Mouse (Mus musculus) limb, embryonic 14.5 days (tissue): ENCODE measurements around the gene Krt23. TPM values are rescaled to one million over a fixed set of nuclear protein-coding genes. Genes with fewer than 3 reads are reported as not detected.

Experiments
- ATAC-seq: fragments of 200-750 bp; cut with Nextera tagmentation; 2 replicates; pipeline ENCODE4 v1.8.0; 2017; ENCODE audit warnings: low read depth, moderate number of reproducible peaks, moderate TSS enrichment; ENCODE audit not compliant: low FRiP score
- DNase-seq: peaks from one replicate; pipeline ENCODE4 v3.0.0-alpha.2; 2015; ENCODE audit warnings: low spot score
- H3K27ac ChIP-seq: fragments of 300-500 bp; sonication (generic); replicated peaks from 2 replicates; pipeline ENCODE4 v1.5.1; 2014; ENCODE audit warnings: low read depth, mild to moderate bottlenecking, low read length, moderate library complexity, mixed read lengths
- H3K27me3 ChIP-seq: fragments of 300-500 bp; sonication (generic); 2 replicates; pipeline ENCODE4 v1.6.1; 2014; ENCODE audit warnings: low read length, mixed read lengths; ENCODE audit not compliant: control insufficient read depth, insufficient read depth
- H3K36me3 ChIP-seq: fragments of 300-500 bp; sonication (generic); 2 replicates; pipeline ENCODE4 v1.6.1; 2014; ENCODE audit warnings: mild to moderate bottlenecking, low read length, moderate library complexity, mixed read lengths; ENCODE audit not compliant: control insufficient read depth, insufficient read depth
- H3K4me1 ChIP-seq: fragments of 300-500 bp; sonication (generic); 2 replicates; pipeline ENCODE4 v1.6.1; 2014; ENCODE audit warnings: antibody characterized with exemption, low read length, mixed read lengths; ENCODE audit not compliant: control insufficient read depth, insufficient read depth
- H3K4me2 ChIP-seq: fragments of 300-500 bp; sonication (generic); replicated peaks from 2 replicates; pipeline ENCODE4 v1.6.1; 2014; ENCODE audit warnings: low read depth, mild to moderate bottlenecking, low read length, moderate library complexity; ENCODE audit not compliant: severe bottlenecking
- H3K4me3 ChIP-seq: fragments of 300-500 bp; sonication (generic); replicated peaks from 2 replicates; pipeline ENCODE4 v1.5.1; 2014; ENCODE audit warnings: low read length
- H3K9ac ChIP-seq: fragments of 300-500 bp; sonication (generic); 2 replicates; pipeline ENCODE4 v1.6.1; 2014; ENCODE audit warnings: mild to moderate bottlenecking, low read depth, low read length, moderate library complexity; ENCODE audit not compliant: severe bottlenecking
- H3K9me3 ChIP-seq: fragments of 300-500 bp; sonication (generic); 2 replicates; pipeline ENCODE4 v1.6.1; 2016; ENCODE audit warnings: low read length; ENCODE audit not compliant: control insufficient read depth
- POLR2A ChIP-seq: fragments of 200-500 bp; IDR thresholded peaks from 2 replicates; pipeline ENCODE4 v1.8.0; 2012; ENCODE audit warnings: inconsistent platforms, mild to moderate bottlenecking, moderate library complexity, borderline replicate concordance; ENCODE audit not compliant: insufficient read depth, insufficient read length; ENCODE audit errors: extremely low read depth
- WGBS: fragments of 180-500 bp; shearing (Covaris S2); extraction: QIAGEN DNeasy Blood & Tissue Kit; methylation state at CpG from one replicate; pipeline ENCODE4 v1.1.7; 2014; 5-methylcytosine and 5-hydroxymethylcytosine counted together
- polyA plus RNA-seq, 2 experiments: library from polyadenylated mRNA; depleted of rRNA in 1 of 2; stranded (reverse) in 1 of 2; unstranded in 1 of 2; fragments of >200 nt; fragmentation: Nextera tagmentation in 1 of 2; extraction: Ambion mirVana in 1 of 2; gene quantifications; 2 replicates each; pipeline versions ENCODE4 v1.2.1 to v1.2.3; 2012 to 2014

Krt23 gene
- polyA plus RNA-seq, 2 experiments, result 1.2 to 3.7 TPM

DNA sequence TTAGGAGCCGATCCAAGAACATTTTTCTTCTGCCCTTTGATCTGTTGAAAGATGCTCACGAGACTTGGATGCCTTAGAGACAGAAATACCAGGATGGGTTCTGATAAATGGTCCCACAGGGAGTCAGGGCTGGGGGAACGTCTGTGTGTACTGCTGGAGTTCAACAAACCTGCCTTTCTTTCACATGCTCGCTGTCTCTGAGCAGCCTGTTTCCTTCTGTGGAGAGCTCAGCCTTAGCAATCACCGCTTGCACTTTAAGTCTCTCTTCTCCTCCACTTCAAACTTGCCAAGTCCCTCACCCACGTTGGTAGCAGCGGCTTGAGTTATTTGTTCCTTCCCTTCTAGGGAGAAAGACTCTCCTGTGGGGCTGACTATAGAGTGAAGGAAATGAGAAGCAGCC lies 26.6 kb downstream of the Krt23 start:
- ATAC-seq, result no peak
- H3K36me3 ChIP-seq, result no peaks in the 10 kb centered on the region
- H3K4me1 ChIP-seq, result no peaks in the 10 kb centered on the region
- WGBS, result 19% methylated on average over 7 of the region's 7 CpGs
- no peak overlapping the region for H3K9ac ChIP-seq
- no peak overlapping the region for H3K4me2 ChIP-seq
- H3K4me3 ChIP-seq, result no peak overlapping the region
- H3K27me3 ChIP-seq, result no peaks in the 10 kb centered on the region
- no peak overlapping the region for H3K27ac ChIP-seq
- no peak for DNase-seq
- no peaks in the 10 kb centered on the region for H3K9me3 ChIP-seq
- no peak for TF ChIP-seq POLR2A

- Histone ChIP-seq H3K36me3 (no peaks in the 10 kb centered on the region), H3K4me2 (no peak overlapping the region), H3K9me3 (no peaks in the 10 kb centered on the region), H3K27me3 (no peaks in the 10 kb centered on the region), H3K4me1 (no peaks in the 10 kb centered on the region), H3K4me3 (no peak overlapping the region), H3K27ac (no peak overlapping the region), H3K9ac (no peak overlapping the region)
- peak; percentile 84 for DNase-seq
- TF ChIP-seq POLR2A, result no peak
- WGBS, result 3% methylated on average over 5 of the region's 5 CpGs
- no peak for ATAC-seq
Observed at GRCm38 (mm10) chr11:99464836-99465235, 28.1 kb downstream of the Krt23 start.

- no peak for ATAC-seq
- H3K9me3 ChIP-seq, result no peaks in the 10 kb centered on the region
- no peak overlapping the region for H3K4me3 ChIP-seq
- H3K27ac ChIP-seq, result no peak overlapping the region
- H3K4me1 ChIP-seq, result no peaks in the 10 kb centered on the region
- H3K9ac ChIP-seq, result no peak overlapping the region
- no peaks in the 10 kb centered on the region for H3K36me3 ChIP-seq
- TF ChIP-seq POLR2A, result no peak
- no peaks in the 10 kb centered on the region for H3K27me3 ChIP-seq
- 12% methylated on average over 8 of the region's 8 CpGs for WGBS
- H3K4me2 ChIP-seq, result no peak overlapping the region
- peak; percentile 77 for DNase-seq
Observed at GRCm38 (mm10) chr11:99463155-99463554, 29.8 kb downstream of the Krt23 start.

GRCm38 (mm10) chr11:99461736-99462135 lies 31.2 kb downstream of the Krt23 start:
- Histone ChIP-seq H3K4me3 (no peak overlapping the region), H3K4me1 (no peaks in the 10 kb centered on the region)
- TF ChIP-seq POLR2A, result no peak

GRCm38 (mm10) chr11:99458887-99459286 lies 34.0 kb downstream of the Krt23 start:
- H3K4me2 ChIP-seq, result no peak overlapping the region
- no peak overlapping the region for H3K9ac ChIP-seq
- H3K27me3 ChIP-seq, result no peaks in the 10 kb centered on the region
- no peaks in the 10 kb centered on the region for H3K36me3 ChIP-seq
- H3K4me1 ChIP-seq, result no peaks in the 10 kb centered on the region
- WGBS, result 67% methylated on average over 7 of the region's 7 CpGs
- DNase-seq (no peak), ATAC-seq (no peak)
- no peak for TF ChIP-seq POLR2A
- no peak overlapping the region for H3K4me3 ChIP-seq
- H3K27ac ChIP-seq, result no peak overlapping the region
- no peaks in the 10 kb centered on the region for H3K9me3 ChIP-seq

More at GRCm38 (mm10) chr11:99461736-99462135, 31.2 kb downstream of the Krt23 start:
- no peak for ATAC-seq
- H3K27me3 ChIP-seq, result no peaks in the 10 kb centered on the region
- no peak overlapping the region for H3K4me2 ChIP-seq
- H3K9ac ChIP-seq, result no peak overlapping the region
- no peaks in the 10 kb centered on the region for H3K36me3 ChIP-seq
- 60% methylated on average over 7 of the region's 7 CpGs for WGBS
- no peak overlapping the region for H3K27ac ChIP-seq
- no peaks in the 10 kb centered on the region for H3K9me3 ChIP-seq
- DNase-seq, result no peak

- Histone ChIP-seq H3K4me3 (no peak overlapping the region), H3K4me1 (no peaks in the 10 kb centered on the region), H3K9me3 (no peaks in the 10 kb centered on the region), H3K9ac (no peak overlapping the region), H3K36me3 (no peaks in the 10 kb centered on the region), H3K27me3 (no peaks in the 10 kb centered on the region), H3K4me2 (no peak overlapping the region), H3K27ac (no peak overlapping the region)
- no peak for DNase-seq
- 79% methylated on average over 10 of the region's 10 CpGs for WGBS
- no peak for TF ChIP-seq POLR2A
- no peak for ATAC-seq
Observed at GRCm38 (mm10) chr11:99454759-99455158, 38.2 kb downstream of the Krt23 start.
